Mouse (Mus musculus): ENCODE measurements around the gene Psme4. TPM values are rescaled to one million over a fixed set of nuclear protein-coding genes. Genes with fewer than 3 reads are reported as not detected.
"Not testable (repeated sequence)": the region's sequence is repeated elsewhere in the genome, so short reads cannot be mapped to it uniquely, and the experiment has no call there.

The Psme4 gene
- 10 to 100 TPM; 51.2 to 60.7 TPM for total RNA-seq (2021)
- long read RNA-seq, partial matches to known transcripts, result 3 of 4 reads
- long read RNA-seq, other reads (novel, unspliced or antisense), result 1 of 4 reads

DNA sequence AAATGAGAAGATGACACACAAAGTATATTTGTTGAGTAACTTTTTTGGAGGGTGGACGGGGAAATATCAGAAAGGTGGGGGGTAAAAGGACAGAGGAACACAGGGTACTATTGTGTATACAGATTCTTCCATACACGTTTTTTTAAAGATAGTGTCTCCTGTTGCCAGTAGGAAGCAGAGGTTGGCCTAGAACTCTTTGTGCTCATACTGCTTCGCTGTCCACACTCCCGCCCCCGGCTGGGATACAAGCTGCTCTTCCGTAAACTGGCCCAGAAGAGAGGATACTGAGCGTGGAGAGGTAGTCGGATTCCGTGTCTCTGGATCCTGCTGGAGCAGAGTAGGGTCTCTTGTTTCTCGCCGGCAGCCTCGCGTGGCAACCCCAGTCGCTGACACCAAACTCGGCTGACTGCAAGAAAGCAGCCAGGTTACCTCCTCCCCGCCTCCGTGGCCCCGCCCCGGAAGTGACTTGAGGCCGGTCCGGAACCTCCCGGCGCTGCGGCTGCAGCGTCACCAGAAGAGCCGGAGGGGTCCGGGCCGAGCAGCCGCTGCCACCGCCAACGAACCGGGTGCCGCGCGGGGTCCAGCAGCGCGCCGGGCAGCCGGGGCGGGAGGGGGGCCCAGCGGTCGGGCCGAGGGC, at the start of gene Psme4:
Gene Psme4 (plus strand): TSS at position 460 of the 637 bp plus-strand sequence.
- DNase-seq (ENCODE audit: low spot score in 2 of 2), result peak; percentile 91 to 94

- DNase-seq (ENCODE audit: low spot score in 2 of 2), result no peak
These were observed 48.1 kb upstream of the Psme4 start for GRCm38 (mm10) chr11:30723438-30723837.

GRCm38 (mm10) chr11:30730721-30731120, 40.8 kb upstream of the Psme4 start:
- no peak for DNase-seq (ENCODE audit: low spot score in 2 of 2)

GRCm38 (mm10) chr11:30733376-30733775, 38.1 kb upstream of the Psme4 start:
- no peak for DNase-seq (ENCODE audit: low spot score in 2 of 2)

GRCm38 (mm10) chr11:30743991-30744390, 27.5 kb upstream of the Psme4 start:
- DNase-seq (ENCODE audit: low spot score in 2 of 2), result no peak

- DNase-seq (ENCODE audit: low spot score in 2 of 2), result no peak
These were observed 22.6 kb upstream of the Psme4 start for GRCm38 (mm10) chr11:30748938-30749337.

DNA sequence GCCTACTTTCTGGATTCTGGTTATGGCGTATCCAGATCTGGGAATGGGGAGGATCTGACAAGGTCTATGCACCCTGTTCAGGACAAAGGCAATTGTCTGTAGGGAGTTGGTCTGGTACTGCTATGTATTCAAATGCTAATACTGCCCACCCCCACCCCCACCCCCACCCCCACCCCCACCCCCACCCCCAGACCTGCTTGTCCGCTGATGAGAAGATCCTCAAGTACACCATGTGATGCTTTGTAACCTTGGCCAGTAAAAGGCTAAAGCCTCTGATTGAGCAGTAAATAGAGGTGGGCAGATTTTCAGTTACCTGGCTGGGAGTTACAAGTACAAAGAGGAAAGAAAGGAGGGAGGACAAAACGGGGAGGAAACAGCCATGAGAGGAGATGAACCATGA, 21.9 kb upstream of the Psme4 start:
- DNase-seq (ENCODE audit: low spot score in 2 of 2), result no peak

DNA sequence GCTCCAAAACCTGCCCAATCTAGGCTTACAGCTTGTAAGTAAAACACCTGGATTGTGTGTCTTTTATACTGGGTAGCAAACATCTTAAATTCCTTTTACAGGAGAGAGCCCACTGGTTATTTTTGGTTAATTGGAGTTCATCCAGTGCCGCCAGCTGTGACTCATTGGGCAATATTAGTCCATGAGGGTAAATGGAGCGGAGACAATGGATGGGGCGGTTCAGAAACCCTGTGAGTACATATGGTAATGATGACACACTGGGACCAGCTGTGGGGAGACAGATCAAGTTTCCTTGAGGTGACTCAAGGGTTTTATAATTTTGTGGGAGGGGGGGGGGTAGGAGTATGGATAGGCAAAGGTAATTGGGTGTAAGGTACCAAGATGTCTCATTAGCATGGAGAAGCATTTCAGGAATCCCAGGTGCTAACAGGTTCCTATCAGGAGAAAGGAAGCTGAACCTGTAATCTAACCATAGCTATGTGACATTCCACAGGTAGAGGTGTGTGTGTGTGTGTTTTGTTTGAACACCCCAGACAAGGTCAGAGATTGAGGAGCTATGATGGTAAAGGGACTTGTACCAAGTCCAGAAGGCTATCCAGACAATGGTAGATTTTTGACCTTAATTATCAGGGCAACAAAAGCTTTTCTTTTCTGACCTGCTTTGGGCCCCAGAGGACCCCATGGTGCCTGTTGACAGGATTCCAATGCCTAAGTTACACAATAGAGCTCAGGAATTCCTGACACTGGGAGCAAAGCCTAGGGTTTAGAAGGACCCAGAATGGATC, 21.3 kb upstream of the Psme4 start:
- DNase-seq (ENCODE audit: low spot score in 2 of 2), result no peak

DNA sequence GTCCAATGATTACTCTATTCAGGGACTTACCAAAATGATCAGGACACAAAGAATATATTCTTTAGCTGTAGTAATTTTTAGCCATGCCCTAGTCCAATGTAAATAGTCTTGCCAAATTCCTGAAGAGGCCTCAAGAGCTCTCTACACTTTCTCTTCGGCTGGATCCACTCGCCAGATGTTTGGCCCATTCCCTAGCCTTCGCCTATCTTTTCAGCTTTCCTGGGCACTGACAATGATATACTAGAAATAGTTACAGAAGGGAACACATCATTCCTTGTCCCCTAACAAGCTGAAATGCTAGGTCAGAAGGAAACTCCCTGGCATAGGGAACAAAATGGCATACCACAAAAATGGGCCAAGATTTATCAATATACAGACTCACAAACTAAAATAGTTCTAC, 18.6 kb upstream of the Psme4 start:
- DNase-seq (ENCODE audit: low spot score in 2 of 2), result no peak

DNA sequence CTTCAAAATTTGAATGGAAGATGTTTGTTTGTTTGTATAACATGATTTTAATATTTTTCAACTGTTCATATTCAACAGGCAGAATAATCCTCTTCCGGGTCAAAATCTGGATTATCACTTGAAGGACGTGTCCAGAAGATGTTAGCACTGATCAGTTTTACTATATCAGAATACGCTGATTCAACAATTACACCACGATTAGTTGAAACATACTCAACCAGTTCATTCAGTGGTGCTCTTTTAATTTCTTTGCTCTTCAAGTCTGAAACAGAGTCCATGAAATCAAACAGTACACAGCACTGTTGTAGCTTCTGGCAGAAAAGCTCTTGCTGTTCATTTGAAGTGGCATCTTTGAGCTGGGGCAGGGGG, 17.1 kb upstream of the Psme4 start:
- not testable (repeated sequence) for DNase-seq (ENCODE audit: low spot score in 2 of 2)

- DNase-seq (ENCODE audit: low spot score in 2 of 2), result peak; percentile 31 to 37
These were observed 16.5 kb upstream of the Psme4 start for GRCm38 (mm10) chr11:30754855-30755530.

DNA sequence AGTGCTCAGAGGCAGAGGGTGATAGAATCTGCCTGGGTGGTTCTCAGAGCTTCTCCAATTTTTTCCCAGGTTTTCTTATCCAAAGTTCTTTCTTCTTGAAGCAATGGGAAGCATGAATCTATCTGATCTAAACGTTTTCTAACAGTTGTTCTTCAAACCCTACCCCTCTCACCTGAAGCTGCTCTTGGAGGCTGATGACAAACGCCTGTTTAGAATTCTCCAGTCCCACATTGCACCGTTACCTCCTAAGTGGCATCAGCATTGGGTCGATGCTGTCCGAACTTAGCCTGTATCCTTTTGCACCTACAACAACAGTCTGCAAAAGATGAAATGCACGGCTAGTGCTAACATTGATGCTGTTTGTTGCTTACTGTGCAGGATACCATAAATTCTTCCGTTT, 10.1 kb upstream of the Psme4 start:
- DNase-seq (ENCODE audit: low spot score in 2 of 2), result no peak

- DNase-seq (ENCODE audit: low spot score in 2 of 2), result no peak
These were observed 9.6 kb upstream of the Psme4 start for GRCm38 (mm10) chr11:30761891-30762290.

- DNase-seq (ENCODE audit: low spot score in 2 of 2), result no peak
These were observed 6.5 kb upstream of the Psme4 start for GRCm38 (mm10) chr11:30765076-30765475.

DNA sequence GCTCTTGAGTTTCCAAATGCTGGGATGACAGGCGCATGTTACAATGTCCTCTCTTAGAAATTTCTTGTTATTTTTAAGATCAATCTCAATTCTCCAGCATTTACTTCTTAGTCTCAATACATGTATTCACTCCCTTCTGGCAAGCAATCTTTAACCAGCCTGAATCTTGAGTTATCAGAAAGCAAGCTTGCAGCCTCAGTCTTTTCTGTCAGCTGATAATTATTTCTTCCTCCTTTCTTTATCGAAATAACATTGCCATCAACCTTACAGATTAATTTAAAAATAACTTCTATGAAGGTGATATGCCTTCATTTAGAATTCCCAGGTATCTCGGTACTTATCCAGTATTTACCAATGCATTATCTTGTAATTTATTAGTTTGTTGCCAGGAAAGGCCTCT, 709 bp upstream of the Psme4 start:
- no peak for DNase-seq (ENCODE audit: low spot score in 2 of 2)

DNA sequence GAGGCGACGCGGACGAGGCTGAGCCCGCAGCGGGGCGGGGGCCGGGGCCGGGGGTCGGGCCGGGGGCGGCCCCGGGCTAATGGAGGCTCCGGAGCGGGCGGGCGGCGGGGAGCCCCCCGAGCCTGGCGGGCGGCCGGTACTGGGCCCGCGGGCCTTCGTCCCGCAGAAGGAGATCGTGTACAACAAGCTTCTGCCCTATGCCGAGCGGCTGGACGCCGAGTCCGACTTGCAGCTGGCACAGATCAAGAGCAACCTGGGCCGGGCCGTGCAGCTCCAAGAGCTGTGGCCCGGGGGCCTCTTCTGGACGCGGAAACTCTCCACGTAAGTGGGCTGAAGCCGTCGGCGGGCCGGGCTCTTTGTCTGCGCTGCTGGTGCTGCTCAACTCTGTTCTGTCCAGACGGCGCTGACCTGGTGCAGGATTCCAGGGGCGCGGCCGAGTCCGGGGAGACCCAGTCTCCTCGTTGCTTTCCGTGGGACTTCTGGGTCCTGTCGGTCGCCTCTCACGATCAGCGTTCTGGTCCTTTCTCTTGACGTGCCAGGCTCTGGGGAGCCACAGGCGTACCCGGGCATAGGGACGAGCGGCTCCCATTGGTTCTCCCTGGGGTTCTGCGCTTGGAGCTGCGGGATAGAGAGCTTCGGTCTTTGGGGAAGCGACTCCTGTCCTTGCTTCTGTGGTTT, 517 bp downstream of the Psme4 start:
- peak; percentile 61 for DNase-seq (ENCODE audit: low spot score in 2 of 2)

DNA sequence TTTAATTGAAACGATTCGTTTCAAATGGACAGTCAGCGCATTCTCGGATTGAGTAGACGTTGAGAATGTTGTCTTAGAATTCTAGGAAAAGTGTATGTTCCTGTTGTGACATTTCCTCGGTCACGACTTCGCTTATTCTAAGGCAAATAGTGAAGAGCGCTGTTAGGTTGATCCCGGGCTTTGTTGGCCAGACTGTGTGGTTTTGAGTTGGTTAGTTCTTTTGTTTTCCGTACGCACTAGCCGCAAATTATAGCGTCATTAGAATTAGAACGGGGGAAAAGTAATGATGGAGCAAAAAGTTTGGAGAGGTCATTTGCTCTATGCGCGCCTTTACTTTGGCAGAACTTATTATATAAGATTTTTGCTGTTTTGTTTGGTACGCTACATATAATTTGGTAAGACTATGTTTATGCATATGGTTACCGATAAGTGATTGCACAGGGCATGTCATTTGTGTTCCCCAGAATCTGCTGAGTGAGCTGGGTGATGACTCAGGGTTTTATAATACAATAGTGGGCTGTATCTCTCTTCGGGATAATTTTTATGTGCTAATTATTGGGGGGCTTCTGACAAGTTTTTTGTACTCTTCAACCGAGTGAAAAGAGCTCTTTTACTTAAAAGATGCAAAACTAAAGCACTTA, 1.4 kb downstream of the Psme4 start:
- DNase-seq (ENCODE audit: low spot score in 2 of 2), result no peak

DNA sequence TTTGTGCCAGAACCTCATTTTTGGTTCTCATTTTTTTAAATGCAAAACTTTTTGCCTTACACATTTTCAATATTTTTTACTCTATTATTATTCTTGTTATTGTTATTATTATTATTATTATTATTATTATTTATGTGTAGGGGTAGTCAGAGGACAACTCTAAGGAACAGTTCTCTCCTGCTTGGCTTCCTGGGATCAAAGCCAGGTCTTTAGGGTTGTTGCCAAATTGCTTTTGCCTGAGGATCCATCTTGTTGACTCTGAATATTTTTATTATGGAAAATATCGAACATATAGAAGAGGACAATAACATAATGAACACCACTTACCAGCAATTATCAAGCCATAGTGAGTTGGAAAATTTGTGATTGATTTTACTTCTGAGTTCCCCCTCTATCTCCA, 3.1 kb downstream of the Psme4 start:
- no peak for DNase-seq (ENCODE audit: low spot score in 2 of 2)

GRCm38 (mm10) chr11:30777498-30777897, 6.0 kb downstream of the Psme4 start:
- DNase-seq (ENCODE audit: low spot score in 2 of 2), result no peak

GRCm38 (mm10) chr11:30780893-30781292, 9.4 kb downstream of the Psme4 start:
- no peak for DNase-seq (ENCODE audit: low spot score in 2 of 2)

GRCm38 (mm10) chr11:30781612-30782011, 10.1 kb downstream of the Psme4 start:
- no peak for DNase-seq (ENCODE audit: low spot score in 2 of 2)
